Mouse (Mus musculus) embryonic fibroblast, embryonic 13.5 days (primary cell): ENCODE results near the gene Spop. TPM values are rescaled to one million over a fixed set of nuclear protein-coding genes. Genes with fewer than 3 reads are reported as not detected.
"Not testable (repeated sequence)": the region's sequence is repeated elsewhere in the genome, so short reads cannot be mapped to it uniquely, and the experiment has no call there.

Source experiments
- H3K27ac ChIP-seq: 2 replicates; pipeline ENCODE4 v1.5.1; 2012; ENCODE audit warnings: low read length, control low read depth, inconsistent platforms; ENCODE audit not compliant: insufficient read depth
- H3K4me1 ChIP-seq: 2 replicates; pipeline ENCODE4 v1.6.1; 2011; ENCODE audit warnings: low read length; ENCODE audit not compliant: control insufficient read depth, insufficient read depth
- H3K4me3 ChIP-seq: 2 replicates; pipeline ENCODE4 v1.5.1; 2011; ENCODE audit warnings: mild to moderate bottlenecking, control low read depth, low read length; ENCODE audit not compliant: insufficient read depth
- CTCF ChIP-seq: IDR thresholded peaks from 2 replicates; pipeline ENCODE4 v1.5.1; 2011; ENCODE audit warnings: mild to moderate bottlenecking, control low read depth, low read length, moderate library complexity, borderline replicate concordance; ENCODE audit not compliant: insufficient read depth
- POLR2A ChIP-seq: IDR thresholded peaks from 2 replicates; pipeline ENCODE4 v1.6.1; 2011; ENCODE audit warnings: low read depth, mild to moderate bottlenecking, control low read depth, low read length, moderate library complexity
- polyA plus RNA-seq: library from polyadenylated mRNA; stranded (reverse); fragments of >200 nt; gene quantifications from 2 replicates; pipeline ENCODE4 v1.2.4, GENCODE M21; 2011; ENCODE audit warnings: low read depth; ENCODE audit not compliant: missing spikeins, insufficient read length

Gene Spop
- polyA plus RNA-seq, 1 experiment, result 122 TPM

DNA sequence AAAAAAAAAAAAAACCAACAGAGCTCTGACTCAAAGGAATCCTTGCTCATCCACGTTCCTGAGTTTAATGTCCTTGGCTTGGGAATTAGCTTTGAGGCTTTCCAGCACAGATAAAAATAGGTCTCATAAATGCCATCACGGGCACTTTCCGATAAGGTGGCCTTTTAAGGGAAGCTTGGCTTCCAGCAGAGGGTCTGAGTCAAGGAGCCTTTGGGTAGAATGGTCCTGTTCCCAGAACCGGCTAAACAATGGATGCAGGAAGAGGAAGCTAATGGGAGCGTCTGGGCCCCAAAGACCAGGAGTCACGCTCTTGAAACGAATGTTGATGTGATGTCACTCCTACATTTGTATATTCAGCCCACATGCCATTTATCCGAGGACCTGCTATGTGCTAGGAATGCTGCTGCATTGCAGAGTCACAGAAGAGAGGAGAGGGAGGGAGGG, 11.2 kb upstream of the Spop start:
- Histone ChIP-seq H3K4me1 (peaks cover 4% of the 10 kb centered on the region; the same call in 1 of the 2 replicates), H3K4me3 (no peak overlapping the region), H3K27ac (peak overlapping the region; percentile 90)
- no peak for TF ChIP-seq POLR2A
- TF ChIP-seq CTCF, result no peak

DNA sequence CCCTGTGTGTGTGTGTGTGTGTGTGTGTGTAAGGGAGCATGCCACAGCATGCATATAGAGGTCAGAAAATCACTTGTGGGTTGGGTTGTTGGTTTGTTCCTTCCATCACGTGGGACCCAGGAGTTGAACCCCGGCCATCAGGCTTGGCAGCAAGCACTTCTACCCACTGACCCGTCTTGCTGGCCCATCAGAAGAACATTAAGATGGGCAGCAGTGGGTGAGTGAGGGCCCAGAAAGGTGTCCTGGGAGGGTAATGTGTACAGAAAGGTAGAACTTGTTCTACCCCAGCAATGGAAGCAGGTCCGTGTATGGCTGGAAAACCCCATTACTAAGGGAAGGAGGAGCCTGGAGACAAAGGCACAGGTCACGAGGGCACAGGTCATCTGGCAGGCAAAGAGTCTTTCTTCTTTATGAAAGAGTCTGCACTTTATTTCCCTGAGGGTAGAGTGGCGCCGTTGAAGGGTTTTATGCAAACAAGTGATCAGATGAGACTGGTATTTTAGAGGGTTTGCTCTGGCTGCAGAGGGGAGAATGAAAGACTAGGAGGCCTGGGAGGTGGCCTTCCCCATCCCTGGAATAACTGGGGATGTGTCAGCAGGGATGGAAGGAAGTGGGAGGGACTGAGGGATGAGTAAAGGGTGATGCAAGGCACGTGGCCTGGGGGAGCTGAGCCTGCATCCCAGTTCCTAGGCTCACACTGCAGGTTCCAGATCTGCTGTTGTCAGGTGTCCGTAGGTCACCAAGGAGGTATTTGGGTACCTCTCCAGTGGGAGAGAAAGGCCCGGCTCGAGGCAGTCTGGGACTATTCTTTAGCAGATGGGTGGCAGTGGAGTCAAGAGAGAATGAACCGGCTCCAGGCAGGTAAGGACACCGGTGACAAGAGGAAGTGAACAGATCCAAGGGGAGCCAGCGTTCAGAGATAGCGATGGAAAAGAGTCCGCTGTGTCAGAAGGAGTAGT, 10.2 kb upstream of the Spop start:
- Histone ChIP-seq H3K4me1 (peaks cover 4% of the 10 kb centered on the region; the same call in 1 of the 2 replicates), H3K27ac (peak overlapping the region; percentile 90), H3K4me3 (no peak overlapping the region)
- TF ChIP-seq CTCF (no peak), POLR2A (no peak; the same call in none of the 2 replicates)

DNA sequence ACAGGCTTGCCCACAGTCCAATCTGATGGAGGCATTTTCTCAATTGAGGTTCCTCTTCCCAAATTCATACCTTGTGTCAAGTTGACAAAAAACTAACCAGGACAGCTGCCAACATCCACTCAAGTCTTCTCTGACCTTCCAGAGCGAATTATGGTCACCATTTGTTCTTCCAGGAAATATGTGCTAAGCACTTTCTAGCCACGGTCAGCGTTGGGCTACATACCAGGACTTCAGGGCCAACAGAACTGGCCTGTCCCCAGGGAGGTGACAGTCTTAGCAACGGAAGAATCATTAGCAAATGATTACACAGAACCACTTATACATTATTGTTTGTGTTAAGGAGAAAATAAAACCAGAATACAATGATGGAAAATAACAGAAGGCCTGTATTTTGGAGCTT, 8.1 kb upstream of the Spop start:
- no peak for TF ChIP-seq CTCF
- TF ChIP-seq POLR2A, result no peak

DNA sequence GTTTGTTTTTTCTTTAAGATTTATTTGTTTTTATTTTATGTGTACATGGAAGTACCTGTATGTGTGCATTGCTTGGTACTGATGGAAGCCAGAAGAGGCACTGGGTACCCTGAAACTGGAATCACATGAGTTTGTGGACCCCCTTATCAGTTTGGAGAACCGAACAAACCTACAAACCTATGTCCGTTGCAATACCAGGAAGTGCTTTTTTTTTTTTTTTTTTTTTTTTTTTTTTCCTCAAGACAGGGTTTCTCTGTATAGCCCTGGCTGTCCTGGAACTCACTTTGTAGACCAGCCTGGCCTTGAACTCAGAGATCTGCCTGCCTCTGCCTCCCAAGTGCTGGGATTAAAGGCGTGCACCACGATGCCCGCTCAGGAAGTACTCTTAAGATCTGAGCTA, 7.5 kb upstream of the Spop start:
- not testable (repeated sequence) for H3K4me3 ChIP-seq, H3K4me1 ChIP-seq, H3K27ac ChIP-seq

More for the DNA sequence above, 8.1 kb upstream of the Spop start:
- Histone ChIP-seq H3K27ac (no peak overlapping the region), H3K4me1 (peaks cover 4% of the 10 kb centered on the region; the same call in 1 of the 2 replicates), H3K4me3 (no peak overlapping the region)

DNA sequence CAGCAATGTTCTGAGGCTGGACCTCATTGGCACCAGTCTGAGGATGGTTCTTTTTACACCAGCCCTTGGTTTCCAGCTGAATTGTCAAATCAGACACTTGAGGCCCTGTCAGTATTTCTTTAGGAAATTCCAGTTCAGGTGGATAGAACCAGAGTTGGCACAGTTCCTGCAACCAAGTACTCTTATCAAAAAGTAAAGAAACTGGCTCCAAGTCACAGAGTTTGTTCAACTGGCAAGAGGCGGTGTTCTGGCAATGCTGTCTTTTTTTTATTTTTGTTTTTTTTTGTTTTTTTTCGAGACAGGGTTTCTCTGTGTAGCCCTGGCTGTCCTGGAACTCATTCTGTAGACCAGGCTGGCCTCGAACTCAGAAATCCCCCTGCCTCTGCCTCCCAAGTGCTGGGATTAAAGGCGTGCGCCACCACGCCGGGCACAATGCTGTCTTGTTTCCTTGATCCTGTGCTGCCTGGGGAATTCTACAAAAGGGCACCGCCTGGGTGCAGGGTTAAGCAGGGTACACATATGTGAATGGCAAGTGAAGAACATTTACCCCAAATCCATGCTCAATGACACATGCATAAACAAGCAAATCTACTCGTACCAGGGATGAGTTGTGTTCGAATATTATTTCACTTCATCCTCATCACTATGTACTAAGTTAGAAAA, 4.3 kb upstream of the Spop start:
- TF ChIP-seq POLR2A, result no peak
- H3K27ac ChIP-seq, result no peak overlapping the region
- H3K4me3 ChIP-seq, result no peak overlapping the region
- no peaks in the 10 kb centered on the region for H3K4me1 ChIP-seq

DNA sequence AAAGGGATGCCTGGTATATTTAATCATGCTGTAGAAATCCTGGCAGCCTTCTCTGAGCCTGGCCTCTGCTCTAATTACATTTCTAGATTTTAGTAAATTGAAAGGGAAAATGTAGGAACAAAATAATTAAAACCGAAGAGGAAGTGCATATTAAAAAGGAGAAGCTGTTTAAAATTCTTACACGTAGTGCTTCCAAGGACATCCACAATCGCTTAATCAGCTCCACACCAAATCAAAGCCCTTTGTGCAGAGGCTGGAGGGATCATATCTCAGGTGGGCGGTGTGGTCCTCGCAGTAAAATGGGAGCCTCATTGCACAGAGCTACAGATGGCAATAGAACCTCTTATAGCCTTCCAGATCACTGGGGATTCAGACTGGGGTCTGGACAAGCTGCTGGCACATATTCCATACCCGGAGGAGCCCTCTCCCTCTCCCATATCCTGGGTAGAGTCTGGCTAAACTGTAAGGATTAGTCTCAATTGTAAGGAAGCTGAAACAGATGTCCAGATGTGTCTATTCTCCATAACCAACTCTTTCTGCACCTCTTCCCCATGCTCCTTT, 2.3 kb upstream of the Spop start:
- H3K4me3 ChIP-seq, result no peak overlapping the region
- peaks cover 2% of the 10 kb centered on the region; the same call in 1 of the 2 replicates for H3K4me1 ChIP-seq
- TF ChIP-seq POLR2A (no peak), CTCF (no peak)
- no peak overlapping the region for H3K27ac ChIP-seq

DNA sequence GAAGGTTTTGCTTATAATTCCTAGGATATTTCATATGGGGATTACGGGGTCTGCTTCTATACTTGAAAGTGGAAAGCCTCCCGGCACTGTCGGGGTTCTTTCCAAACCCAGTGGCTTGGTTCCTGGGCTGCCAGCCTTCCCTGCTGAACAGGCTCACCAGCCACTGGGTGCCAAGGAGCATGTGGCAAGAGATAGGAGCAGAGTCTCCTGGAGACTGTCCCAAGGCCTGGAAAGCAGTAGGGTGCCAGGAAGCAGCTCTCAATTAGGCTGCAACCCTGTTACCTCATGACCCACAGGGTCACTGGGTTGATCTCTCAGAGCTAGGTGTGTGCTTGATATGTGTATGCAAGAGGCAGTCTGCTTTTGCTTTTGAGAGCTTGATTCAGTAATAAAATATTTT, 1.3 kb upstream of the Spop start:
- no peak overlapping the region for H3K4me3 ChIP-seq
- no peak overlapping the region for H3K27ac ChIP-seq
- TF ChIP-seq CTCF (no peak), POLR2A (no peak)

DNA sequence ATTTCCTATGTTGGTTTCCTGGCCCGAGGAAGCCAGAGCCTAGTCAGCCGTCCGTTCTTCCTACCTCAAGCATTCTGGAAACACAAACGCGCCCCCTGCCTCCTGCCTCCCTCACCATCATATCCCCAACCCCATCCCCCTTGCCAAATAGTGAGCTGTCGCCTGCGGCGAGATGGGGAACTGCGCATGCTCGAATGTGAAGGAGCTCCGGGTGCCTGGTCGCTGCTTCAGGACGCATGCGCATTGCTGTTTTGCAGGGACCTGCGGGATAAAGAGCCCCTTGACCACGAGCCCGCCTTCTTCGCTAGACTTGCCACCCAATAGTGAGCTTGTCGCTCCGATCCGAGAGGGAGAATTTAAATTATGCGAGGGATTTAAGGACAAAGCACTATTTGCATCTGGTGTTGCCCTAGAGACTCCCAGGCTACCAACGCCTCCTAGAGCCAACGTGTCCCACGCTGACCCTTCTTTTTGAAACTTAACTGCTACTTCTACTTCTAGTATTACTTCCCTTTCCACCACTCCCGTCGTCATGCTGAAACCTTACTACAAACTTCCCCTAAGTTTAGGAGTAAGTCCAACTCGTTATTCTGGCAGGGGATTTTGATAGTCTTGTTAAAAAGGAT, 769 bp downstream of the Spop start:
- peak overlapping the region; percentile 88 for H3K27ac ChIP-seq
- H3K4me3 ChIP-seq, result peak overlapping the region; percentile 47
- TF ChIP-seq POLR2A, result peak; percentile 69
- peak; percentile 14; the same call in 1 of the 2 replicates for TF ChIP-seq CTCF
- H3K4me1 ChIP-seq, result peaks cover 5% of the 10 kb centered on the region

More for the DNA sequence above, 1.3 kb upstream of the Spop start:
- peaks cover 5% of the 10 kb centered on the region for H3K4me1 ChIP-seq

DNA sequence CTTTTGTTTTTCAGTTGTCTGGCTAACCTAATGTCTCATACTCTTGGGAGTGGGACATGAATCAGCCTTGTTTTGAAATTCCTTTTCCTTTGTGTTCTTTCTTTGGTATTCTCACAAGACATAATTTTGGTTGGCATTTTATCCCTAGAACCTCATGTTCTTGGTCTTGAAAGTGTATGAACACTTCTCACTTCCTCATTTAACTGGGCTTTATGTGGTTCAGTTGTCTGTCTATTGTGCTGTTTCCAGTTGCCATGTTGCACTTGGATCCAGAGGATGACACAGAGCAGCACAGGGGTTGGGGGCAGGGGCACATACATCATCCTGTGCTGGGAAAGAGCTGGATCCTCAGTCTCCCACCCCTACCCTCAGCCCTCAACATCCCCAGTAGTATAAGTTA, 2.1 kb downstream of the Spop start:
- H3K4me3 ChIP-seq, result peak overlapping the region; percentile 34
- TF ChIP-seq CTCF, result no peak
- no peak for TF ChIP-seq POLR2A
- H3K27ac ChIP-seq, result peak overlapping the region; percentile 73
- H3K4me1 ChIP-seq, result peaks cover 5% of the 10 kb centered on the region
